Mouse (Mus musculus) common myeloid progenitor, adult 5-6 weeks (primary cell): Measurements from ENCODE around the gene Prdm16. TPM values are rescaled to one million over a fixed set of nuclear protein-coding genes. Genes with fewer than 3 reads are reported as not detected.

ENCODE experiments used
- ATAC-seq: replicated peaks from 2 replicates; pipeline ENCODE4 v1.8.0; 2016; ENCODE audit warnings: low read depth, mild to moderate bottlenecking, moderate TSS enrichment, inconsistent platforms; ENCODE audit not compliant: poor library complexity, severe bottlenecking
- total RNA-seq: library from RNA; stranded (forward); fragments of 200-1000, 187-1606 nt; gene quantifications from 2 replicates; pipeline ENCODE4 v1.2.3, GENCODE M21; 2017

The Prdm16 gene
- total RNA-seq, 1 experiment from 2014 or later: 1.7 TPM

- ATAC-seq: no peak
These were observed 28.9 kb downstream of the Prdm16 start for GRCm38 (mm10) chr4:154607724-154608123.

- ATAC-seq: no peak
These were observed 32.2 kb downstream of the Prdm16 start for GRCm38 (mm10) chr4:154604442-154604830.

- ATAC-seq: no peak
These were observed 32.8 kb downstream of the Prdm16 start for GRCm38 (mm10) chr4:154603663-154604441.

GRCm38 (mm10) chr4:154602409-154602808 is 34.3 kb downstream of the Prdm16 start:
- ATAC-seq: no peak

- no peak for ATAC-seq
These were observed 35.7 kb downstream of the Prdm16 start for GRCm38 (mm10) chr4:154601006-154601405.

- ATAC-seq: no peak
These were observed 36.7 kb downstream of the Prdm16 start for GRCm38 (mm10) chr4:154599977-154600376.

GRCm38 (mm10) chr4:154598357-154598756 is 38.3 kb downstream of the Prdm16 start:
- no peak for ATAC-seq

- no peak for ATAC-seq
These were observed 39.9 kb downstream of the Prdm16 start for GRCm38 (mm10) chr4:154596805-154597204.

- no peak for ATAC-seq
These were observed 41.7 kb downstream of the Prdm16 start for GRCm38 (mm10) chr4:154594761-154595556.

GRCm38 (mm10) chr4:154594116-154594760 is 42.4 kb downstream of the Prdm16 start:
- no peak for ATAC-seq

GRCm38 (mm10) chr4:154592562-154592961 is 44.1 kb downstream of the Prdm16 start:
- no peak for ATAC-seq

GRCm38 (mm10) chr4:154590910-154591309 is 45.8 kb downstream of the Prdm16 start:
- ATAC-seq: no peak

- no peak for ATAC-seq
These were observed 50.3 kb downstream of the Prdm16 start for GRCm38 (mm10) chr4:154586334-154586733.

GRCm38 (mm10) chr4:154585779-154586178 is 50.9 kb downstream of the Prdm16 start:
- no peak for ATAC-seq

- no peak for ATAC-seq
These were observed 53.0 kb downstream of the Prdm16 start for GRCm38 (mm10) chr4:154583712-154584111.

GRCm38 (mm10) chr4:154582607-154583236 is 54.0 kb downstream of the Prdm16 start:
- no peak for ATAC-seq

- ATAC-seq: peak; percentile 19; the same call in 1 of the 2 replicates
These were observed 55.3 kb downstream of the Prdm16 start for GRCm38 (mm10) chr4:154581261-154581886.

GRCm38 (mm10) chr4:154574208-154574875 is 62.3 kb downstream of the Prdm16 start:
- no peak for ATAC-seq

- ATAC-seq: no peak
These were observed 66.2 kb downstream of the Prdm16 start for GRCm38 (mm10) chr4:154570451-154570881.
